Mouse (Mus musculus) megakaryocyte, embryonic 14.5 days (primary cell): Measurements from ENCODE around the gene Adamts4.

Source experiments
- FLI1 ChIP-seq: IDR thresholded peaks from 2 replicates; pipeline ENCODE4 v1.6.1; 2012; ENCODE audit warnings: low read length, inconsistent platforms, mixed read lengths
- GATA1 ChIP-seq: IDR thresholded peaks from 3 replicates; pipeline ENCODE4 v1.6.1; 2012; ENCODE audit warnings: mixed read lengths, low read length, inconsistent platforms, borderline replicate concordance

- TF ChIP-seq GATA1 (no peak), FLI1 (no peak)
These were observed 49.5 kb upstream of the Adamts4 start for GRCm38 (mm10) chr1:171200769-171201168.
